Mouse (Mus musculus) adrenal gland, postnatal 36 days (tissue): Measurements from ENCODE around the gene Tspan1. TPM values are rescaled to one million over a fixed set of nuclear protein-coding genes. Genes with fewer than 3 reads are reported as not detected.
A peak's percentile ranks its signal among the peaks of the same experiment; 100 is the strongest.

Experiments
- DNase-seq, 2 experiments: peaks; one replicate each; pipeline ENCODE4 v3.0.0; 2021; ENCODE audit warnings: mixed read lengths in 1 of 2
- total RNA-seq, 2 experiments: library from RNA; stranded (reverse); gene quantifications; 2 replicates each; pipeline ENCODE4 v1.2.3; 2021

The Tspan1 gene
- total RNA-seq, 2 experiments from 2014 or later, result not detected

GRCm38 (mm10) chr4:116125803-116126386, 41.5 kb downstream of the Tspan1 start:
- no peak for DNase-seq

GRCm38 (mm10) chr4:116123602-116124519, 43.5 kb downstream of the Tspan1 start, which contains the start of the genes Rad54l and Pomgnt1:
Rad54l (minus strand) TSS chr4:116123690.
Pomgnt1 (plus strand) TSS chr4:116123840.
- peak; percentile 85 to 91 for DNase-seq

DNA sequence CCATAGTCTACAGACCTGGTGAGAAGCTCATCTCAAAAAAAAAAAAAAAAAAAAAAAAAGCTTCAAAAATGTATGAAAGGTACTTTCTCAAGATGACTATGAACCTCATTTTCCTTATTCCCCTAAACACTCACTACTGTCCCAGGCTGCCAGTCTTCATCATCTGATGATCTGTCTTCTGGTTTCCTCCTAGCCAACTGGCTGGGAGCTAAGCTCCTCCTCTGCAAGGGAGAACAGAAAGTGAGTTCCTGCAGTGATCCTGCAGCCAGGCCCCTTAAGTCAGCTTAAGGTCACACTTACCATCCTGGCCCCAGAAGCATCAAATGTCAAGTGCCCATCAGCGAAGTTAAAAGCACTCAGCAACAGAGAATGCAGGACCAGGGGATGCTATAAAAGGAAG, 44.6 kb downstream of the Tspan1 start:
- no peak for DNase-seq

Other genes with a start within 250 kb of the Tspan1 start
- not detected for gene Dmbx1, start 227.7 kb downstream of the Tspan1 start, total RNA-seq
- 1 to 10 TPM; 2.6 to 3.4 TPM for gene Faah, start 149.7 kb downstream of the Tspan1 start, total RNA-seq
- gene Nsun4, start 113.7 kb downstream of the Tspan1 start, total RNA-seq, result 10 to 100 TPM; 30.5 to 34.6 TPM
- 100 to 1,000 TPM; 612 to 614 TPM for gene Uqcrh, start 92.5 kb downstream of the Tspan1 start, total RNA-seq
- 10 to 100 TPM; 66.1 to 72.7 TPM for gene Lrrc41, start 92.3 kb downstream of the Tspan1 start, total RNA-seq
- gene Rad54l, start 43.9 kb downstream of the Tspan1 start, total RNA-seq, result 1 to 10 TPM; 1.3 to 2.2 TPM
- gene Pomgnt1, start 43.8 kb downstream of the Tspan1 start, total RNA-seq, result 10 to 100 TPM; 61.8 to 63.7 TPM
- gene Lurap1, start 16.3 kb downstream of the Tspan1 start, total RNA-seq, result 10 to 100 TPM in 1 of 2 experiments, 1 to 10 TPM in 1; 7.6 to 10.1 TPM
- gene 1700042G07Rik, start 5.8 kb upstream of the Tspan1 start, total RNA-seq, result not detected
- not detected for gene Gm49337, start 5.8 kb upstream of the Tspan1 start, total RNA-seq
- 10 to 100 TPM; 15.7 to 19.7 TPM for gene Pik3r3, start 54.0 kb upstream of the Tspan1 start, total RNA-seq